Mouse (Mus musculus) retina, postnatal 1 day (tissue): Measurements from ENCODE around the gene Cmss1.

Experiments used
- DNase-seq: peaks from one replicate; pipeline ENCODE4 v3.0.0-alpha.2; 2012

Cmss1 gene

DNA sequence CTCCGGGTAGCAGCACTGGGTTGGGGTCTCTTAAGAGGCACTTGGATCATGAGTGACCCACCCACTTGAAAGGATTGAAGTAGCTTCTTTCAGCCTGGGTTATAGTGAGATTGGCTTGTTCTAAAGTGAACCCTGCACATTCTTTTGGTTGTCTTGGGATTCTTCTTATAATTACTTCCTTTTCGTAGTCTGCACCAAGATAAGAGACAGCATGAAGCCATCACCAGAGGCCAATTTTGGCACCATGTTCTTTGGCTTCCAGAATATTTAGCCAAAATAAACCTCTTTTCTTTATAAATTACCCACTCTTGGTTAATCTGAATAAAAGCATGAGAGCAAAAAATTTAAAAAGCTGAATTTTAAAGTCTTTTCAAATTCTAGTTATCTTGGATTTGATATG is 136.8 kb downstream of the Cmss1 start:
- DNase-seq: no peak

DNA sequence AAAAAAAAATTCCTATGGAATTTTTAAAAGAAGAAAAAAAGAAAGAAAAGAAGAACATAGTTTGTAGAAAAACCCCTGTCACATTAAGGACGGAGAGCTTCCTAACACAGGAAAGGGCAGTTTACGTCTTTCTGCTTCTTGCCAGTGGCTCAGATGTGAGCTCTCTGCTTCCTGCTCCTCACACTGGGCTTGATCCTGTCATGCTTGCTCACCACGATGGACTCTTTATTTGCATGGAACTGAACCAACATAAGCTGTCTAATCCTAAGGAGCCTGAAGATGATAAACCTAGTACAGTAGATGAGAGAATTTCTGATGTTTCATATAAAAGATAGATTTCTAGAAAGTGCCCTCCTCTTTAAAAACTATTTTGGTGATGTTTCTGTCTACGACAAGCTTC is 137.4 kb downstream of the Cmss1 start:
- no peak for DNase-seq

DNA sequence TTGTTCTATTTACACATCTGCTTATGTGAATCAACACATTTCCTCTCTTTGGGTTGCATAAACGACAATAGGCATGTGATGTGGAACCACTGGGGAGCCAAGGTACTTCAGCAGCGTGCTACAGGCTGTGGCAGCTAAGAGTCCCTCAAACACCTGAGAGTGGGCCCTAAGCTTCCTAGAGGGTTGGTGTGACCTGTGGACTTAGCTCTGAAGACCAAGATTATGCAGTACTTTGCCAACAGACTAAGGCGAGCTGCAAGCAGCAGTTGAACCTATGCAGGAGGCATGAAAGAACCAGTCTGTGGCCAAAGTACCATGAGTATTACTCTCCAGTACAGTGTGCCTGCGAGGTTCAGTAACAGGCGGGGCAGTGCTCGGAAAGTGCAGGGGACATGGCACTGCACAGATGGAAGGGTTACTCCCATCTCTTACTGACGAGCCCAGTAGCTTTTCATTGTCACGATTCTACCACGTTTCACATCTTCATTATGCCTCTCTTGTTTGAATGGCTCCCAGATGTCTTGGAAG is 141.2 kb downstream of the Cmss1 start:
- DNase-seq: no peak

DNA sequence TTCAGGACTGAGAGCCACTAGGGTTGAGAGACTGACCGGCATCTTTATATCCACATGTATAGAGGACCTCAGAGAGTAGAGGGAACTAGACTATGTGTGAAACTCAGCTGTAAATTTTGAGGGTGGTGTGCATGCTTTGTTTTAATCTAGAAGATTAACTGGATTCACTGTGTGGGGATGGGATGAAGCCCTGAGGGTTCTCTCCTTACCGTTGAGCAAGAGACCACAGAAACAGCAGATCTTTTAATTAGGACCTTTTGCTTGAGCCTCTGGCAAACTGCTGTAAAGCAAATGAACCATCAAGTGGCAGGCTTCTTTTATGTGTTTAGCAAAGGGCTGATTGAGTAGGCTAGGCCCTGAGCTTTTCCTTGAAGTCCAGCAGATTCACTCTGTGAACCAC is 150.7 kb downstream of the Cmss1 start:
- DNase-seq: no peak

DNA sequence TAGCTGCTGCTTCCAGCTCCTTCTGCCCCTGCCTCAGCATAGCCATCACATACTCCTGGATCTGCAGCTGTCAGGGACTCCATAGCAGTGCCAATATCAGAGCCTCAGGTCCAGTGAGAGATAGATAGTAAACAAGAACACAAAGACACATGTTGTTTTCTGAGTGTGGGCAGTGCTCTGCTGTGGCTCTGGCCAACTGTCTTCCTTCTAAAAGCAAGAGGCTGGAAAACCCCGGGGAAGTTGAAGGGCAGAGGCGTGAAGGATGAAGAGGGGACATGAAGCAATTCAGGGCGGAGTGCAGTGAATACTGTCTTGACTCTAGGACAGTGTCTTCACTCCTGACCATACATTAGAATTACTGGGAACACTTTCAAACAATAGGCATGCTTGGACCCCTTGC is 151.1 kb downstream of the Cmss1 start:
- DNase-seq: no peak

DNA sequence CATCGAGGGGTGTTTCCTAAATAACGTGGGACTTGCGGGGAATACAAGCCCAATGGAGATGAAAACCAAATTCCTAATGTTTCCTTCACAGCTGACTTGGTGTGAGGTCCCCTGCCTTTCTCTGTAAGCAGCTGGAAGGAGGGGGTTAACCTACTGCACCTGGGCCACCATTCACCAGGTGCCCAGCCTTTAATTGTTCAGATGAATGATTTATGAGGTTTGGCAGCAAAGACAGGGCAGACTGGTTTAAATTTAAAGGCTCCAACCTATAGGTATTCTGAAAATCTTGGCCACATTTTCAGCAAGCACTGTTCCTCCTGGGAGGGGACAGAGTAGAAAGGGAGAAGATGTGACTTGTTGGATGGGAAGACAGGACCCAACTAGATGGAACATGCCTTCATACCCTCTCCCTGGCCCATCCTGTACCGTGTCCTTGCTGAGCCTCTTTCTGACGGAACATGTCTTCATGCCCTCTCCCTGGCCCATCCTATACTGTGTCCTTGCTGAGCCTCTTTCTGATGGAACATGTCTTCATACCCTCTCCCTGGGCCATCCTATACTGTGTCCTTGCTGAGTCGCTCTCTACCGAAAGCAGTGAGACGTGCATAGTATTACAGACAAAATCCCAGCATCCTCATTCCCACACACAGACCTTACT is 152.4 kb downstream of the Cmss1 start:
- DNase-seq: no peak

DNA sequence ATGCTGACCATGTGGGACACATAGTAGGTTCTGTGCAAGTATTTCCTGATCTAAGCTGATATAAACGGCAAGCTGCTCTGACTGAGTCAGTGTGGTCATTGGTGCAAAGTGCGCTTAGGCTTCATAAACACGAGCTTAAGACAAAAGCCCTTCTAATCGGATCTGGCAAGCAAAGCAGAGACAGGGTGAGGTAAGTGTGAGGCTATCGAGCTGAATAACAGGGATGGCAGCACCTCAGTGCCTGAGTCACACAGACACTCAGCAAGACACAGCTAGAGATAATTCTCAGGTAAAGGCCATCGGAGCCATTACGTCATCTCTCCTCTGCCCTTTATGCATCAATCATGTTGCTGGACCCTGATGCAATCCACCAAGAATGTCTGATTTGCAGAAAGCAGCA is 153.7 kb downstream of the Cmss1 start:
- peak; percentile 73 for DNase-seq

DNA sequence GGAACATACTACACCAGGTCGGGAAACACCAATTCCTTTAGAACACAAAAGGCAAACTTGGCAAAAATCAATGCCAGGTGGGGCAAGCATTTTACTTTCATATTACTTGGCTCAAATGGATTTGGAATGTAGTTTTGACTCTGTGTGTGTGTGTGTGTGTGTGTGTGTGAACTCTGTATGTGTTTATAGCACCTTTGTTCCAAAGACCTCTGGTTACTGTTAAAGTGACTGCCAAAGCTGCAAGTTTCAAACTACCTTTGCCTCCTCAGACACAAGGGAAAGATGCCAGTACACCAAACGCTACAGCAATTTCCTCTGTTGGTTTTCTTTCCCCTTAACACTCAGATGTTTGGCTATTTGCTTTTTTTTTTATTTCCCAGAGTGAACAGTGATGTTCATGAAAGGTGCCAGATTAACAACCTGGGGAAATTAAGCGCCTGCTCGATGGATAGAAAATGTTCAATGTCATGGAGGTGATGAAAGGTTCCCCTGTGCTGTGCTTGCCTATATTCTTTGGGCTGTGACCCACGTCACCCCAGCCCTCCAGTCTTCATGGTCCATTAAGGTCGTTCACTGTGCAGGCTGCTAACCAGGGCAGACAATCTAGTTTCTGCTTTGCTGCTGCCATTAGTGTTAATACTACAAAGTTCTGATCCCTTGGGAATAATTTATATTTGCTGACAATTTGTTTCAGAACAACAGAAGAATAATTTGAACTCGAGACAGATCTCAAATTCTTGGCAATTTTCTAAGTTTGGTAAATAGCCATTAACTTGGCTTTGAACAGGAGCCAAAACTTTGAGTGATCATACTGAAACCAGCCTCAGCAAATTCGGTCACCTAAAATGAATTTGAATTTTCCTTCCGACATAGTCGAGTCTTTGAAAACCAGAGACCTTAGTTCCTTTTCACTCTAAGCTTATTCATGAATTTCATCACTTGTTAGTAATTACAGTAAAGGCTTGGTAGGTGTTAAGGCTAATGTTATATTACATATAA is 161.3 kb downstream of the Cmss1 start:
- DNase-seq: no peak

DNA sequence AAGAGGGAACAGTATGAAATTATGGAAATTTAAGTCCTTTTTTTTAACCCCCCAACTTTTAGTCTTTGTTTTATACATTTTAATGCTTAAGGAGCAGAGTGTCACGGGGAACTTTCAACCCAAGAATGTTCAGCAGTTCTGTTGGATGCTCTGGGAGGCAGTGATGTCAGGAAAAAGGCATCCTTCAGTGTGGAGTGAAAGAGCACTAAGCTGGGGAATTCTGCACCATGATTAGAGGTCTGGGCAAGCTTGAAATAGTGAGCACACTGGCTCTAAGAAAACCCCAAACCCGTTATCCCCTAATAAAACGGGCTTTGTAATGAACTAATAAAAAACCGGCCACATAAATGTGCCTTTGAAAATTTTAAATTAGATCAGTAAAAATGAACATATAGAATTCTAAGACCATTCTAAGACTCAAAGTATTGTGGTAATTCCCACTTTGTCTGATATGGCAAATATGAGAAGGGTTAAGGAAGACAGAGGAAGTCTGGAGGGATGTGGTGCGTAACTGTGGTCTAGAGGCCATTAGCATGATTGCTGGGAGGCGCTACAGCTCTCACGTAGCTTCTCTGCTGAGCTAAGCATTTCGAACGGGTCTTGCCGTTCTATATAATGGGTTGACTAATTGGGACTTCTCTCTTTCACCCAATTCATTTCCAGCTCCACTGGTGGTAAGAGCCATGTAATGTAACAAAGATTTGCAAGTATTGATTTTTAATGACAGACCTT is 165.8 kb downstream of the Cmss1 start:
- DNase-seq: no peak

DNA sequence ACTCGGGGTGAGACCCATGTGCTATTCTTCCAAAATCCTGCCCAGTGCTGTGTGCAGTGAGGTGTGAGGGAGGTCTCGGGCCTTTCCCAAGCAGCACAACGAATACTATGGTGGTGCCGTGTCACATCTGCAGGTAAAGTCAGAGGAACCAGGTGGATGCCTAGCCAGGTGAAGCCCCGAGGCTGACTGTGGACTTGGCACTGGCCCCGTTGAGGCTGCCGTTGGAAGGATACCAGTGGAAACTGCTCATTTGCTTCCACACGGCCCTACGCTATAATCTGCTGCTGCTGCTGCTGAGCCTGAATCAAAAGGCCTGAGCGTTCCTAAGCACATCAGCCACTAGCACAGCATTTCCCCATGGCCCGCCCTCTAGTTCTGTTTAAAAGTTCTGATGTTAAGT is 167.5 kb downstream of the Cmss1 start:
- no peak for DNase-seq

DNA sequence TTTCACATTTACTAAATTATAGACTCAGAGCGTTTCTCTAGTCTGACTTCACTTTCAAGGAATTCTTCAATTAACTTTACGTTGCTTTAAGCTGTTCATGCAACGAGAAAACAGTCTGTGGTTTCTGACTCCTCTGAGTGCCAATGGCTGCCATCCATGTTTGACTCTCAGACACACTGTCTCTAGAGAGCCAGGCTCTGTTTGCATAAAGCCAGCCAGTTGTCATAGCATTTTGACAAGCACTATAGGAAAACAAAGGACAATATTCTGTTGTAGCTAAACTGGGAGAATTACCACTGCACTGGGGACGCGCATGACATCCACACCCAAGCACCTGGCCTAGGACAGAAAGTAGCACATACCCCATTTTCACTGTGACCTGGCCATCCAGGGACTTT is 168.4 kb downstream of the Cmss1 start:
- DNase-seq: no peak

DNA sequence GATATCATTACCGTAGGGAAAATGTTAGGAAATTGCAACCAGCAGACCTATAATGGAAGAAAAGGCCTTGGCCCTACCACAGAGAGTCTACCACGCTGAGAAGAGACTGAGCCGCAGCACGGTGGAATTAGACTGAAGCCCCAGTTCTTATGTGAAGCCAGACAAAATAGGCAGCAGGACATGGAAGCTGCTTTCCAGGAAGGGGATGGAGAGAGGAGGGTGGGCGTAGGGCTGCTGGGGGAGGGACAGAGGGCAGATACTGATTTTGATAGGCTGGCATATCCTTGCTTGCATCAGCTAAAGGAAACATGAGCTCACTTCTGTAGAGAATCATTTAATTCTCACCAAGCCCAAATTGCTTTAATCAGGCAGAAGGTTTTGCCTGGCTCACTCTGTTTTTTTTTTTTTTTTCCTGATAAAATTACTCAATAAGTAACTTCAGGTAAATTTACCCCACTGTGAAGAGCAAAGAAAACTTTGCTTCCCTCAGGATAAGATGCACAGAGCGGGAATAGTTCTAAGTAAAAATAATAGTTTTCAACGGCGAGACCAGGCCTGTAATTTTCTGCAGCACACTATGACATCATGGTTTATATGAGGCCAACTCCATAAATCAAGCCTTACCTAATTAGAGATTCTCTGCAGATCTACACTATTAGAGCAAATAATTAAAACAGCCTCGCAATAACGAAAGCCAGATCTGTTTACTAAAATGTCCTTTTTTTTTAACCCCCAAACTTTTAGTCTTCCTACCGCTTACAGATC is 169.0 kb downstream of the Cmss1 start:
- DNase-seq: no peak

DNA sequence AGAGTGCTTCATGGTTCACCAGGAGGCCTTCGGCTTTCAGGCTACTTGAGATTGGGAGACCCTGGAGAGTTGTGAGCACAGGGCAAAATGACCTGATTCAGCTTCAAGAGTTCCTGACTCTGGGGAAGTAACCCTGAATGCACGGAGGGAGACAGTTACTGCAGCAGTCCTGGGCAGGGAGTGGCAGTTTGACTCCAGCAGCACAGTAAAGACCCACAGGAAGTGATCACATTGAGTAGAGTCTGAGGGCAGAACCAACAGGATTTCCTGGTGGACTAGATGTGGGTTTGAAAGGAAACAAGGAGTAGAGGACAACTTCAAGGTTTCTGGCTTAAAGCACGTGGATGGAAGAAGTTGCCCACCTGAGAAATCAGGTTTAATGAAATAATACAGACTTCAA is 172.0 kb downstream of the Cmss1 start:
- DNase-seq: no peak

DNA sequence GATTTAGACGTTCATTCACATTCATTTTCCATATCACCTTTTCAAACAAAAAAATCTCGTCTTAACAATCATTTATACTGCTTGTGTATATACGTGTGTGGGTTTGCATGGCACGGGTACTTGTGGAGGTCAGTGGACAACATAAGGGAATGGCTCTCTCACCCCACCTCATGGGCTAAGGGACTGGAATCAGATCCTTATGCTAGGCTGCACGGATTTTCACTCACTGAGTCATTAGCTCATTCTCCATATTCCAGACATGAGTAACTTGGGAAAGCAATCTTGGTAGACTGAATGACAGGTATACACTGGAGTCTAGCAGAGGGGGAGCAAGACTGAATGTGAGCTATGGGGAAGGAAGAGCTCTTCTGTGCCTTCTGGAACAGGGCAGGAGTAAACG is 173.0 kb downstream of the Cmss1 start:
- no peak for DNase-seq

DNA sequence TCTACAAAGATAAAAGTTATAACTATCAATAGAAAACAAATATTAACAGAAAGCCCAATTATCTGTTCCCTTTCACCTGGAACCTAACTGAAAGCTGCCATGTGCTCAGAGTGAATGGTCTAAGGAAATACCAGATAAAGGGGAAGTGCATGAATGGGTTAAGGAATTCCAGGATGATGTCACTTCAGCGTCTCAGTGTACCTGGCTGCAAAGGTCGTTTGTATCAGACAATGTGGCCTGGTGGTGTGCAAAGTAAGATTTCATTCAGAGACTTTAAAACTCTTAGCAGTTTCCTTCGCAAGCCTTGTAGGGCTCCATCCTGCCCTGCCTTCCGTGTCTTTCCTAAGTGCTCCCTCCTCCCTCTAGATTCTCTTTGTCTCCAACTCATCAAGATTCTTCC is 173.5 kb downstream of the Cmss1 start:
- no peak for DNase-seq

DNA sequence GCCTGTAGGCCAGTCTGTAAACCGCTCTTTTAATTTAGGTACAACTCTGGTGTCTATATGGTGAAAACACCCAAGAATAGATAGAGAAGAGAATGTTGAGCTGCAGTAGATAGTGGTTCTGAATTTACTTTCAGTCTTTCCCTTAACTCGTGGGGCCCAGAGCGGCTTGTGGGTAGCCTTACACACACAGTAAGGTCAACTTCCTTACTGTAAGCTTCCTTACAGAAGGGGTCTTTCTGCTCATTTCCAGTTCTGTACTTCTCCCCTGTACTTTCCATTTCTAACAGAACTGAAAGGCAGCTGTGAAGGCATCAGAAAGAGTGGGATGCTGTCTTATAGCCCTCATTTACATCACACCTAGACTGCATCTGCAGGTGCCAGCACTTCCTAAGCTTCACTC is 175.4 kb downstream of the Cmss1 start:
- no peak for DNase-seq

DNA sequence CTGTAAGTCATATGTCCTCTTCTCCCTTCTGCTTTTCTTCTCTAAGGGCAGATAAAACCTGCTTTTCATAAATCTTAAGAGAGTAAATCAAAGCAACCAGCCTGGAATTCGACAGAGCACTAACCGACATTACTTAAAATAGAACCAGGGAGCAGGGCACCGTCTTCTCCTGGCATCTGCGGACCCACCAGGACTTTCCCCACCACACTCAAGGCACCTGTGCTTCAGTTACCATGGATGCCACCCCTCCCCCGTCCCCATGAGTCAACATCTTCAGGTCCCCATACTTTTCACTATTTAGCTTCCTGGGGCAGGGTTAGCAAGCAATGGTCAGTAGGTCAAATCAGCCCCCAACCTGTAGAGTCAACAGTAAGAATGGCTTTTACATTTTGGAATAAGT is 177.7 kb downstream of the Cmss1 start:
- DNase-seq: no peak

DNA sequence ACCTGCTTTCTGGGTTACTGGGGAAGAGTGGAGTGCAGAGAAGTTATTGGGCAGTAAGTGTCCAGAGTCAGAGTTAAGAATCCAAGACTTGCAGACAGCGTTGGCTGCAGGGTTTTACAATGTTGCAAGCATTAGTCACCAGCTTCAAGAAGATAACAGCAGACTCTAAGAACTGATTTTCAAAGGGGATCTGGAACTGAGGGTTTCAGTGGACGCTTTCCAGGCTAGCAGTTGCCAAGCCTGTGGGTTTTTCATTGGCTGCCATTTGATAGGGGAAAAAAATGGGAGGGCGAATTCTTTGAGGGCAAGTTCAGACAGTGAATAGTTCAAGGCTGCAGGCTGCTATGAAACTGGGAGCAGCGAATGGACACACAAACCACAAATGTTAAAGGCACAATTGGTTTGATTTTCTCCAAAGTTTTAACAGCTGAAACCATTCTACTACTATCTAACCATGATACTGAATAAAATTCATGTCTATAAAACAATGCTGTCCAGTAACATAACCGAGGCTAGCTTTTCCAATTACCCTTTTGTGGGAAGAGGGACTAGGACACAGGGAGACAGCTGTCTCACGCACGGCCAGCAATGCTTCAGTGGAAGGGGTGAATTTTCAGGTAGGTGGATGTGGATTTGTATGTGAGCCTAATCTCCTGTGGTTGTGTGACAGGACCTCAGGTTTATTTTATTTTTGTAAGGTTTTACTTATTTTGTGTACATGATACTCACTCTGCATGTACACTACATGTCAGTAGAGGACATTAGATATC is 179.0 kb downstream of the Cmss1 start:
- DNase-seq: no peak

DNA sequence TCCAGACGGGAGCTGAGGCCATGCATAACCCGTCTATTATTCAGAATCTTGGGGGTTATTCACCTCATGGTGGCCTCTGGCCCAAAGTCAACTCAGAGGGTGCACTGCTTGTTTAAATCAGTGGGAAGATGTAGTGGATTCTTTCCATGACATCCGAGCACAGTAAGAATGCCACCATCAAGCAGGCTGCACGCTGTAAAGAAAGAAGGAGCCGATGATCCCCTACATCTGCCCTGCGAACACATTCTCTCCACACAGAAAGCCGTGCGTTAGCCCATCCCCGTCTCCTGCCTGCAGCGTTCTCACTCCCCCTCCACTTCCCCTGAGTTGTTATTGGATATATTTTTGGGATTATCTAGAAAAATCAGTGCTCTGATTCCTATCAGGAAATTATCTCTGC is 180.0 kb downstream of the Cmss1 start:
- DNase-seq: no peak

DNA sequence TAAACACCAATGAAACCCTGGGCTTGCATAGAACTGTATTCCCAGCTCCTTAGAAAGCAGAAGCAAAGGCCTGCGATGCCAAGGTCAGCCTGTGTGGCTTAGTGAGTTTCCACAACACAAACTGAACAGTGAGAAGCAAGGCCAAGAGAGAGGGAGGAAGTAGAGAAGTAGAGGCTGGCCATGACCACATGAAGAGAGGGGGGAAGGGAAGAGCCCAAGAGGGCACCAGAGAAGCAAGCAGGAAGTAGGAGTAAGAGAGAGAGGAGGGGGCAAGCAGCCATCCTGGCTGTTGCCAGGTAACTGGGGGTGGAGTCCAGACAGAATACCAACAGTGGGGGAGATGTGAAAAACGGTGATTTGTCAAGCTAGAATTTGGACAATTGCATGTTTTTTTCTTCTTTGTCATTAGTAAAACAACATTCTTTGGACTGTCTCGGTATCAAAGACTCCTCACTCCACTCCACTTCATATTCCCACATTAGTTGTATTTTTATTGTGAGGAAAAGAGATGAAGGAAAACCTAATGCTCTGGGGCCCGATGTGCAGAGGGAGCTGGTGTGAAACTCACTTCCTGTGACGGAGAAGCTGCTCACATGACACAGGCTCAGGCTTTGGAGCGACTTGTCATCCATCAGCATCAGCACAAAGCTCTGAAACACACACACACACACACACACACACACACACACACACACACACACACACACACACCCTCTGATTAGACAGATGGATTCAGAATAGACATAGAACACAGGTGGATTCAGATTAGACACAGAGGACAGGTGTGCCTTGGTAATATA is 183.5 kb downstream of the Cmss1 start:
- no peak for DNase-seq
